Mouse (Mus musculus) CH12.LX (cell line): ENCODE results near the gene Cadm1.

Experiments used
- CTCF ChIP-seq, 2 experiments: IDR thresholded peaks in 1 of 2; conservative IDR thresholded peaks in 1 of 2; 2 replicates each; pipeline ENCODE4 v1.5.1; 2011 to 2012; ENCODE audit warnings: low read depth in 2 of 2, low read length in 2 of 2, improper control_type of control experiment in 1 of 2, inconsistent platforms in 1 of 2, mild to moderate bottlenecking in 1 of 2, moderate library complexity in 1 of 2
- MEF2A ChIP-seq: IDR thresholded peaks from 2 replicates; pipeline ENCODE4 v1.6.1; 2014; ENCODE audit warnings: low read depth, mild to moderate bottlenecking, inconsistent platforms, low read length, improper control_type of control experiment, borderline replicate concordance
- MXI1 ChIP-seq: IDR thresholded peaks from 2 replicates; pipeline ENCODE4 v1.6.1; 2011; ENCODE audit warnings: mild to moderate bottlenecking, low read depth, low read length, improper control_type of control experiment
- NELFE ChIP-seq: IDR thresholded peaks from 2 replicates; pipeline ENCODE4 v1.6.1; 2011; ENCODE audit warnings: low read depth, low read length, improper control_type of control experiment
- NRF1 ChIP-seq: IDR thresholded peaks from 2 replicates; pipeline ENCODE4 v1.6.1; 2014; ENCODE audit warnings: low read depth, mild to moderate bottlenecking, inconsistent platforms, low read length, improper control_type of control experiment, moderate library complexity
- POLR2A ChIP-seq: IDR thresholded peaks from 2 replicates; pipeline ENCODE4 v1.6.1; 2011; ENCODE audit warnings: low read depth, mild to moderate bottlenecking, improper control_type of control experiment, low read length
- RCOR1 ChIP-seq: conservative IDR thresholded peaks from 2 replicates; pipeline ENCODE4 v1.6.1; 2012; ENCODE audit warnings: low read depth, mild to moderate bottlenecking, inconsistent platforms, low read length, improper control_type of control experiment
- ZMIZ1 ChIP-seq: IDR thresholded peaks from 2 replicates; pipeline ENCODE4 v1.6.1; 2012; ENCODE audit warnings: low read depth, mild to moderate bottlenecking, inconsistent platforms, low read length, improper control_type of control experiment

GRCm38 (mm10) chr9:47803531-47804105 lies 273.6 kb downstream of the Cadm1 start:
- no peak for TF ChIP-seq NELFE
- no peak for TF ChIP-seq POLR2A
- no peak for TF ChIP-seq MXI1
- TF ChIP-seq CTCF (conservative IDR thresholded peaks at IDR 0.05 in 1 of 2, IDR thresholded peaks at IDR 0.05 in 1 of 2; ENCODE audit: low read depth in 2 of 2, low read length in 2 of 2), result no peak
- TF ChIP-seq MEF2A, result no peak
- TF ChIP-seq RCOR1, result no peak
- TF ChIP-seq NRF1, result no peak
- TF ChIP-seq ZMIZ1, result no peak
